Mouse (Mus musculus) forebrain, embryonic 16.5 days (tissue): ENCODE measurements around the gene Gm20937. TPM values are rescaled to one million over a fixed set of nuclear protein-coding genes. Genes with fewer than 3 reads are reported as not detected.
"Not testable (repeated sequence)": the region's sequence is repeated elsewhere in the genome, so short reads cannot be mapped to it uniquely, and the experiment has no call there.

Source experiments
- ATAC-seq: fragments of 200-750 bp; cut with Nextera tagmentation; 2 replicates; pipeline ENCODE4 v1.8.0; 2017; ENCODE audit warnings: mild to moderate bottlenecking, moderate library complexity
- H3K27ac ChIP-seq: fragments of 300-500 bp; sonication (generic); 2 replicates; pipeline ENCODE4 v1.5.1; 2014; ENCODE audit warnings: low read length, control low read depth
- H3K27me3 ChIP-seq: fragments of 300-500 bp; sonication (generic); replicated peaks from 2 replicates; pipeline ENCODE4 v1.6.1; 2014; ENCODE audit warnings: low read length; ENCODE audit not compliant: control insufficient read depth, insufficient read depth
- H3K36me3 ChIP-seq: fragments of 300-500 bp; sonication (generic); 2 replicates; pipeline ENCODE4 v1.6.1; 2014; ENCODE audit not compliant: control insufficient read depth, insufficient read depth
- H3K4me1 ChIP-seq: fragments of 300-500 bp; sonication (generic); replicated peaks from 2 replicates; pipeline ENCODE4 v1.6.1; 2014; ENCODE audit warnings: low read length; ENCODE audit not compliant: control insufficient read depth, insufficient read depth
- H3K4me2 ChIP-seq: fragments of 300-500 bp; sonication (generic); 2 replicates; pipeline ENCODE4 v1.6.1; 2014; ENCODE audit warnings: mild to moderate bottlenecking, low read length, control low read depth
- H3K4me3 ChIP-seq: fragments of 300-500 bp; sonication (generic); replicated peaks from 2 replicates; pipeline ENCODE4 v1.5.1; 2014; ENCODE audit warnings: mild to moderate bottlenecking, low read length, control low read depth
- H3K9ac ChIP-seq: fragments of 300-500 bp; sonication (generic); replicated peaks from 2 replicates; pipeline ENCODE4 v1.6.1; 2014; ENCODE audit warnings: low read depth, low read length, control low read depth
- H3K9me3 ChIP-seq: fragments of 300-500 bp; sonication (generic); 2 replicates; pipeline ENCODE4 v1.6.1; 2016; ENCODE audit warnings: low read length; ENCODE audit not compliant: control insufficient read depth
- WGBS: fragments of 180-500 bp; shearing (Covaris S2); extraction: QIAGEN DNeasy Blood & Tissue Kit; methylation state at CpG from one replicate; pipeline ENCODE4 v1.1.7; 2014; 5-methylcytosine and 5-hydroxymethylcytosine counted together
- polyA plus RNA-seq: library from polyadenylated mRNA; unstranded; fragments of >200 nt; fragmentation: Nextera tagmentation; extraction: Ambion mirVana; gene quantifications from 2 replicates; pipeline ENCODE4 v1.2.1, GENCODE M21; 2015

Gene Gm20937
- polyA plus RNA-seq: not detected in 2 replicates

- WGBS: no CpG with 5 or more reads among the region's 6 CpGs
- not testable (repeated sequence) for H3K27me3 ChIP-seq, H3K9ac ChIP-seq, H3K4me2 ChIP-seq, H3K9me3 ChIP-seq, H3K4me3 ChIP-seq, H3K4me1 ChIP-seq, H3K27ac ChIP-seq, H3K36me3 ChIP-seq, ATAC-seq
Observed at GRCm38 (mm10) chrY:68294798-68295197, at the start of gene Gm20937. Gene Gm20937 (minus strand): TSS chrY:68294898.

Other genes with a start within 250 kb of the Gm20937 start
- gene Gm20816, start 243.1 kb upstream of the Gm20937 start, polyA plus RNA-seq: not detected in 2 replicates